Mouse (Mus musculus) spleen, postnatal 36 days (tissue): ENCODE measurements around the gene Dusp6.
"Not testable (repeated sequence)": the region's sequence is repeated elsewhere in the genome, so short reads cannot be mapped to it uniquely, and the experiment has no call there.

Experiments used
- DNase-seq, 2 experiments: peaks; one replicate each; pipeline ENCODE4 v3.0.0; 2022; ENCODE audit warnings: low spot score in 2 of 2, mixed read lengths in 1 of 2

The Dusp6 gene

GRCm38 (mm10) chr10:99262867-99263379, at the start of gene Dusp6:
TSS of gene Dusp6 (plus strand) at chr10:99263231.
- peak; percentile 94 to 96 for DNase-seq

- no peak for DNase-seq
Observed at GRCm38 (mm10) chr10:99214421-99215299, 48.4 kb upstream of the Dusp6 start.

- not testable (repeated sequence) for DNase-seq
Observed at GRCm38 (mm10) chr10:99216570-99216969, 46.5 kb upstream of the Dusp6 start.

GRCm38 (mm10) chr10:99221540-99221939, 41.5 kb upstream of the Dusp6 start:
- DNase-seq = no peak

GRCm38 (mm10) chr10:99222726-99223125, 40.3 kb upstream of the Dusp6 start:
- DNase-seq = no peak

- no peak for DNase-seq
Observed at GRCm38 (mm10) chr10:99224218-99224617, 38.8 kb upstream of the Dusp6 start.

- no peak for DNase-seq
Observed at GRCm38 (mm10) chr10:99226782-99227181, 36.2 kb upstream of the Dusp6 start.

- no peak for DNase-seq
Observed at GRCm38 (mm10) chr10:99227968-99228864, 34.8 kb upstream of the Dusp6 start.

- DNase-seq = no peak
Observed at GRCm38 (mm10) chr10:99229031-99229684, 33.9 kb upstream of the Dusp6 start.

- no peak for DNase-seq
Observed at GRCm38 (mm10) chr10:99232518-99233227, 30.4 kb upstream of the Dusp6 start.

GRCm38 (mm10) chr10:99234336-99234735, 28.7 kb upstream of the Dusp6 start:
- DNase-seq = no peak

- DNase-seq = no peak
Observed at GRCm38 (mm10) chr10:99235081-99235480, 27.9 kb upstream of the Dusp6 start.

GRCm38 (mm10) chr10:99237205-99237832, 25.7 kb upstream of the Dusp6 start:
- DNase-seq = no peak

- no peak for DNase-seq
Observed at GRCm38 (mm10) chr10:99238537-99238936, 24.5 kb upstream of the Dusp6 start.

GRCm38 (mm10) chr10:99241284-99241828, 21.7 kb upstream of the Dusp6 start:
- no peak for DNase-seq

- DNase-seq = peak in 1 of 2 experiments; percentile 24
Observed at GRCm38 (mm10) chr10:99241829-99242711, 21.0 kb upstream of the Dusp6 start.

GRCm38 (mm10) chr10:99242721-99243120, 20.3 kb upstream of the Dusp6 start:
- no peak for DNase-seq

GRCm38 (mm10) chr10:99243907-99244489, 19.0 kb upstream of the Dusp6 start:
- DNase-seq = no peak
